Mouse (Mus musculus): ENCODE results near the gene Tas2r143. TPM values are rescaled to one million over a fixed set of nuclear protein-coding genes. Genes with fewer than 3 reads are reported as not detected.

Tas2r143 gene
- polyA plus RNA-seq, 1 experiment: not detected

DNA sequence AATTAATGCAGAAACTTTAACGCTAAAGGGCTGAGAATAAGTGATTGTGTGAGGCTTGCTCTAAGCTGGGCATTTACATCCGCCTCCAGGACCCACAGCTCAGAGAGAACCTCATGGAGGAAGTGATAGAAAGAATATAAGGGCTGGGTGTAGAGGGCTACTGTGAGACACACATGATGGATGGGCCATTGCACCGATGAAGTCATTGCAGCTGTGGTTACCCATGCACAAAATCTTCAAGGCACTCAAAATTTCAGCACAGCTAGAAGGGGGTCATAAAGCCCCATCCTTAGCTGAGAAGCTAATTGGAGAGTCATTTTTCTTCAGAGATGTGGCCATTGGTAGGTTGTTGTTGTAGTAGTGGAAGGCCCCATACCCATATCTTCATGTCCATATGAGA lies 1.8 kb upstream of the Tas2r143 start:
- 88% methylated on average over 3 of the region's 3 CpGs for WGBS
- no peak for TF ChIP-seq CTCF (IDR thresholded peaks at IDR 0.05; ENCODE audit: insufficient read depth, low read depth, low read length)
- no peak for TF ChIP-seq POLR2A (IDR thresholded peaks at IDR 0.05; ENCODE audit: insufficient read depth, low read depth, low read length)
- no peak overlapping the region for H3K4me3 ChIP-seq (ENCODE audit: insufficient read depth, low read depth, low read length)
- H3K4me1 ChIP-seq (ENCODE audit: control insufficient read depth, insufficient read depth, low read length): no peaks in the 10 kb centered on the region
- H3K27ac ChIP-seq (ENCODE audit: insufficient read depth, low read depth, low read length): no peak overlapping the region

DNA sequence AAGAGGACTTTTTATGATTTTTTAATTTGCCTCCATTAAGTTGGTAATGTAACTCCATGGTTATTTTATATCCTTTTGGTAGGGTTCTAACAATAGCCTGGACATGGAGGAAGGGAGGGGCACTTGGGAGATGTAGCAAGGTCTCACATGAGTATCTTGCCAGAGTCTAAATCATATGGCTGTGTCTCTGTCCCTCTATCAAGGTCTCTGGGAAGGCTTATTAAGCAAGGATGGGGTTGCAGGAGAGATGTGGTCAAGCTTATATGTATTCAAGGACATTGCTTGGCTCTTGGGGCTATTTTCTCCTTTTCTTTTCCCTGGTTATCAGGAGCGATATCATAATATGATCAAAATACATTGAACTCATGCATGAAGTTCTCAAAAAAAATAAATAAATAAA lies 1.0 kb upstream of the Tas2r143 start:
- H3K4me3 ChIP-seq (ENCODE audit: insufficient read depth, low read depth, low read length): no peak overlapping the region
- TF ChIP-seq POLR2A (IDR thresholded peaks at IDR 0.05; ENCODE audit: insufficient read depth, low read depth, low read length) (no peak), CTCF (IDR thresholded peaks at IDR 0.05; ENCODE audit: insufficient read depth, low read depth, low read length) (no peak)
- 100% methylated on average over 1 of the region's 1 CpGs for WGBS

DNA sequence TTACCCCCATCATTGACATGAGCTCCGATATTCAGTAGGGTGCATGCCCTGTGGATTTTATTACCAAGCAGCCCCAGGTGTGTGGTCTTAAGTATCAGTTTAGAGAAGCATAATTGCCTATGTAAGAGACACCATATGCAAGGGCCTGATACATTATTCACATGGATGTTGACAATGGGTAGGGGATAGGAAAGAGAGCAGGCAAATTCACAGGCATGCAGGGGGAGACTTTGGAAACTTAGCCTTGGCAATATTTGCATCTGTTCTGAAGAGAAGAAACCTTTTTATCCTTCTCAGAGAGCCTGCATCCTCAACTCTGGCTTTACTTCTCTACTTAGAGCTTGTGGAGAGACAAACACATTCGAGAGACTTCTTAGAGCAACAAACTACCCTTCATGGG lies 5.1 kb downstream of the Tas2r143 start, which contains the start of gene Tas2r135:
Tas2r135 (plus strand) TSS at position 301 of the 400 bp plus-strand sequence.
- no peaks in the 10 kb centered on the region for H3K4me1 ChIP-seq (ENCODE audit: control insufficient read depth, insufficient read depth, low read length)
- 88% methylated on average over 2 of the region's 2 CpGs for WGBS
- no peak within 1 kb of the TSS for H3K4me3 ChIP-seq (ENCODE audit: insufficient read depth, low read depth, low read length)
- no peak for TF ChIP-seq CTCF (IDR thresholded peaks at IDR 0.05; ENCODE audit: insufficient read depth, low read depth, low read length)
- no peak within 1 kb of the TSS for H3K27ac ChIP-seq (ENCODE audit: insufficient read depth, low read depth, low read length)

More for the DNA sequence above, 1.0 kb upstream of the Tas2r143 start:
- Histone ChIP-seq H3K27ac (ENCODE audit: insufficient read depth, low read depth, low read length) (no peak overlapping the region), H3K4me1 (ENCODE audit: control insufficient read depth, insufficient read depth, low read length) (no peaks in the 10 kb centered on the region)

DNA sequence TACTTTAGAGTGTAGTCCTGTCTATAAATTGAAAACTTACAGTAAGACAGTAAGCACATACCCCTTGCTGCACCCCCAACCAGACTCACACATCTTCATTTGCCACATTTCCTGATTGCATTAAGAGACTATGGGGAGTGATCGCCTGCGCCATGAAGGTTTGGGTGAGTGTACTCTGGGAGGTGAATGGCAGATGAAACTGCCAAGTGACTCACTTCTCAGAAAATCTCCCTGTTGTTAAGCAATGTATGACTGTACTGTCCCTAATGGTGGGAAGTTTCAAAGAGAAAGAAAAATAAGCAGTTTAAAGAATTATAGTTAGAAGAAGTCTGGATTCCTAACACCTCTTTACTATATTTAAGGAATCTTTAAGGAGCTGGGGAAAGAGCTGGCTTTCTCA lies 19.4 kb downstream of the Tas2r143 start:
- Histone ChIP-seq H3K27ac (ENCODE audit: insufficient read depth, low read depth, low read length) (no peak overlapping the region), H3K4me1 (ENCODE audit: control insufficient read depth, insufficient read depth, low read length) (no peaks in the 10 kb centered on the region), H3K4me3 (ENCODE audit: insufficient read depth, low read depth, low read length) (no peak overlapping the region)
- TF ChIP-seq CTCF (IDR thresholded peaks at IDR 0.05; ENCODE audit: insufficient read depth, low read depth, low read length) (no peak), POLR2A (IDR thresholded peaks at IDR 0.05; ENCODE audit: insufficient read depth, low read depth, low read length) (no peak)
- 80% methylated on average over 2 of the region's 2 CpGs for WGBS

DNA sequence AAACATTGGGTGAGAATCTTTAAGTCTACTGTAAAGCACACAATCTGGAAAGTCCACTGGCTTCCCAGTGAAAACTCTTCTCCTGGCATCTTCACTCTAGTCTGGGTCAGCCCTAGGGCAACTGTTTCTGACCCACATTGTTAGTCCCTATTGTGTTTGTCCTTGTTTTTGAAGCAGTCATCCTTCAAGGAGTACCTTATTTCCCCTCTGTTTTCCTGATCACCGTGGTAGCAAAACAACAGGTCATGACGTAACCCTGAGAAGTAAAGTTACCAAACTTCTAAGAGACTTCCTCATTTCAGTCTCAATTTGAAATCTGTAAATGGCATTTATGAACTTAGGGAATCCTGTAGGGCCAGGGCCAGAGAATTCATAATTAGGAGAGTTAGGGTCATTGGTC lies 21.4 kb downstream of the Tas2r143 start:
- 86% methylated on average over 2 of the region's 2 CpGs for WGBS

DNA sequence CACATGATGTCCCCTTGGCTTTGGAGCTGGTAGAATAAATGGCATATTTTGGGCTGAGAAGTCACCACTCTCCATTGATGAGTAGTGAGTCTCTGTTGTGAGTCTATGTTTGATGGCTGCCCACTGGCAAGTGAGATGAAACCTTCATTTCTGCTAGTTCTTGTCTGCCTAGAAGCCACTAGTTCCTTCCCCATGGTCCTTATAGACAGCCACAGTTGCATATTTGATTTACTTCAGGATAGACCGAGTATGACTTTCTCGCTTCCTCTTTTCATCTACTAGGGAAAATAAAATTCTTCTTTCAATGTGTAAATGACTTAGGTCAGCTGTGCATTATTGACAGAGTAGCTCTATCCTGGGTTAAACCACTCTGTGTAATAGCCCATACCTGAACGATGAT lies 24.4 kb downstream of the Tas2r143 start:
- no peaks in the 10 kb centered on the region for H3K4me1 ChIP-seq (ENCODE audit: control insufficient read depth, insufficient read depth, low read length)
- WGBS: 91% methylated on average over 3 of the region's 3 CpGs
- no peak for TF ChIP-seq POLR2A (IDR thresholded peaks at IDR 0.05; ENCODE audit: insufficient read depth, low read depth, low read length)
- no peak for TF ChIP-seq CTCF (IDR thresholded peaks at IDR 0.05; ENCODE audit: insufficient read depth, low read depth, low read length)
- H3K4me3 ChIP-seq (ENCODE audit: insufficient read depth, low read depth, low read length): no peak overlapping the region
- no peak overlapping the region for H3K27ac ChIP-seq (ENCODE audit: insufficient read depth, low read depth, low read length)

More for the DNA sequence above, 21.4 kb downstream of the Tas2r143 start:
- no peak overlapping the region for H3K4me3 ChIP-seq (ENCODE audit: insufficient read depth, low read depth, low read length)
- H3K4me1 ChIP-seq (ENCODE audit: control insufficient read depth, insufficient read depth, low read length): no peaks in the 10 kb centered on the region
- TF ChIP-seq CTCF (IDR thresholded peaks at IDR 0.05; ENCODE audit: insufficient read depth, low read depth, low read length): no peak
- no peak for TF ChIP-seq POLR2A (IDR thresholded peaks at IDR 0.05; ENCODE audit: insufficient read depth, low read depth, low read length)
- H3K27ac ChIP-seq (ENCODE audit: insufficient read depth, low read depth, low read length): no peak overlapping the region

DNA sequence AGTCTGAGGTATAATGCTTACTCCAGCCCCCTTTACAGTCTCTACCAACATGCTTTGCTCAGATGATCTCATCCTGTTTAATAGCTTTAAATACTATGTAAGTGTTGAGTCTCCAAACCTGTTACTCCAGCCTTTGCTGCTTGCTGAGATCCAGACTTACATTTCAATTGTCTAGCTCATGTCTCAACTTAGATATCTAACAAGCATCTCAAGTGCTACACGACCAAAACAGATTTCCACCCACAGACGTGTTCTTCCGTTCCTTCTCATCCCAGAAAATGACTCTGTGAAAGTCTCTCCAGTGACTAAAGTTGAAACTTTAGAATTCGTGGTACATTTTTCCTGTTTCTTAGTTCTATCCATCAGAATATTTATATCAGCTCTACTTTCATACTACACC lies 26.3 kb downstream of the Tas2r143 start:
- TF ChIP-seq CTCF (IDR thresholded peaks at IDR 0.05; ENCODE audit: insufficient read depth, low read depth, low read length) (no peak), POLR2A (IDR thresholded peaks at IDR 0.05; ENCODE audit: insufficient read depth, low read depth, low read length) (no peak)
- Histone ChIP-seq H3K4me1 (ENCODE audit: control insufficient read depth, insufficient read depth, low read length) (no peaks in the 10 kb centered on the region), H3K4me3 (ENCODE audit: insufficient read depth, low read depth, low read length) (no peak overlapping the region), H3K27ac (ENCODE audit: insufficient read depth, low read depth, low read length) (no peak overlapping the region)
- 67% methylated on average over 4 of the region's 4 CpGs for WGBS

DNA sequence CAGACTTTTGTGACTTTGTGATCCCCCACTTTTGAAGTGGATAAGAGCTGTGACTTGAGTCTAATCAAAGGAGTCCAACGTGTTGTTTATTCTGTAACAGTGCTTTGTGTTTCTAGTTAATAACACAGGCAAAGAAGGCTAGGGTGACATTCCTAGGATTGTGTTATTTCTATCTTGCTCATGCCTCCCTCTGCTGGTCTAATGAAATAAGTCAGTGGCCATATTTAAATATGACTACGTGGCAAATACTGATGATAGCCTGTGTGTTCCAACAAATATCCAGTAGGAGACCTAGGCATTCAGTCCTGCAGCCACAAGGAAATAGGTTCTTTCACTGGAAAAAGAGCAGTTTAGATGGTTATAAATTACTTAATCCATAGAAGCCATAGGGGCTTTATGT lies 33.5 kb downstream of the Tas2r143 start:
- H3K27ac ChIP-seq (ENCODE audit: insufficient read depth, low read depth, low read length): no peak overlapping the region
- H3K4me3 ChIP-seq (ENCODE audit: insufficient read depth, low read depth, low read length): no peak overlapping the region
- H3K4me1 ChIP-seq (ENCODE audit: control insufficient read depth, insufficient read depth, low read length): no peaks in the 10 kb centered on the region
- 57% methylated on average over 2 of the region's 2 CpGs for WGBS
- TF ChIP-seq POLR2A (IDR thresholded peaks at IDR 0.05; ENCODE audit: insufficient read depth, low read depth, low read length) (no peak), CTCF (IDR thresholded peaks at IDR 0.05; ENCODE audit: insufficient read depth, low read depth, low read length) (no peak)

DNA sequence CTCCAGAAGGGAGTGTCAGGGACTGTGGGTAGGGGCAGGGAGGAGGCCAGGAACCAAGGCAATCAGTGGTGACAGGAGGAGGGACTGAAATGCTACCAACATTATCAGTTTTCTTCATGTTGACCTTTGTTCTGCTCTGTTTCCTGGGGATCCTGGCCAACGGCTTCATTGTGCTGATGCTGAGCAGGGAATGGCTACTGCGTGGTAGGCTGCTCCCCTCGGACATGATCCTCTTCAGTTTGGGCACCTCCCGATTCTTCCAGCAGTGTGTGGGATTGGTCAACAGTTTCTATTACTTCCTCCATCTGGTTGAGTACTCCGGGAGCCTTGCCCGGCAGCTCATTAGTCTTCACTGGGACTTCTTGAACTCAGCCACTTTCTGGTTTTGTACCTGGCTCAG lies 34.4 kb downstream of the Tas2r143 start, which contains the start of gene Tas2r126:
Tas2r126 (plus strand) TSS at position 90 of the 400 bp plus-strand sequence.
- Histone ChIP-seq H3K4me1 (ENCODE audit: control insufficient read depth, insufficient read depth, low read length) (no peaks in the 10 kb centered on the region), H3K4me3 (ENCODE audit: insufficient read depth, low read depth, low read length) (no peak within 1 kb of the TSS), H3K27ac (ENCODE audit: insufficient read depth, low read depth, low read length) (no peak within 1 kb of the TSS)
- WGBS: 90% methylated on average over 6 of the region's 6 CpGs
- TF ChIP-seq POLR2A (IDR thresholded peaks at IDR 0.05; ENCODE audit: insufficient read depth, low read depth, low read length) (no peak), CTCF (IDR thresholded peaks at IDR 0.05; ENCODE audit: insufficient read depth, low read depth, low read length) (no peak)

DNA sequence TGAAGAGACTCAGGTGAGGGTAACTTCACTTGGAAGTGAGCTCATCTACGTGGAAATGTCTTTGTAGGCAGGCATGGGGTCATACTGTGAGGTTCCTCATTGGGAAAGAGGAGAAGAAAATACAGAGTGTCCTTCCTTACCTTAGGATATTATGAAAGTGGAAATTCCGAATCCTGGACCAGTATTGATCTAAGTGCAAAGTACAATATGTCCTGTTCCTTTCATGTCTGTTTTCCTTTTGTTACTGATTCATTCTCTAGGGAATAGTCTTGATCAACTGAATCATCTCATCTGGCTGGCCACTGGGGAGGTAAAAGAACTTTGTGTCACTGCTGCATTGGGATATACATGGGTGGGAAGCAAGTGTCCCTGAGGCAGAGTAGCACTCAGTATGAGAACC lies 35.5 kb downstream of the Tas2r143 start:
- TF ChIP-seq POLR2A (IDR thresholded peaks at IDR 0.05; ENCODE audit: insufficient read depth, low read depth, low read length) (no peak), CTCF (IDR thresholded peaks at IDR 0.05; ENCODE audit: insufficient read depth, low read depth, low read length) (no peak)
- WGBS: 72% methylated on average over 2 of the region's 2 CpGs
- Histone ChIP-seq H3K27ac (ENCODE audit: insufficient read depth, low read depth, low read length) (no peak overlapping the region), H3K4me1 (ENCODE audit: control insufficient read depth, insufficient read depth, low read length) (no peaks in the 10 kb centered on the region), H3K4me3 (ENCODE audit: insufficient read depth, low read depth, low read length) (no peak overlapping the region)

Data from olfactory bulb, adult 2 months (tissue).